Mouse (Mus musculus): ENCODE measurements around the gene Olfr1395. TPM values are rescaled to one million over a fixed set of nuclear protein-coding genes. Genes with fewer than 3 reads are reported as not detected.
"Not testable (repeated sequence)": the region's sequence is repeated elsewhere in the genome, so short reads cannot be mapped to it uniquely, and the experiment has no call there.

The Olfr1395 gene
- polyA plus RNA-seq, 1 experiment from 2014 or later, result not detected

DNA sequence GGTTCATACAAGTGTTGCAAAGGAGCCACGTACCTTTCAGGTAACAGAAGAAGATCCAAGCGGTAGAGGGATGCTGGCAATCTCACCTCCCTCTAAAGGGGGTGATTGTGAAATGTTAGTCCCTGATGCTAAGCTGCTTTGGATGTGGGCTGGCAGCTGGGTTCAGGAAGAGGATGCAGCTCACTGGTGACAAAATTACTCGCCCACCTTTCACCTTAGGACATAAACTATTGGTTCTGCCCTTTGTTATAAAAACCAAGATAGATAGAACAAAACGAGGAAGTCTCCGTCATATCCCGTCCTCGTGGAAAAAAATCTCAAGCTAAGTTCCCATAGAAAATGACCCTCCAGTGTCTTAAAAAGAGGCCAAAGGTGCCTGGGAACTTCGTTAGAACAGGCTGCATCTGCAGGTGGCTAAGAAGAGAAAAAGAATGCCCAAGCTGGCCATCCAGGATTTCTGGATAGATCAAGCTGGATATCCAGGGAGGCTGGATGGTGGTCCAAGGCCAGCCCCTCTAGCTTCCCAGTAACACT is 44.9 kb downstream of the Olfr1395 start, which contains the start of gene Btnl9:
Gene Btnl9 (minus strand): TSS at position 205 of the 534 bp plus-strand sequence.
- 82% methylated on average over 8 of the region's 8 CpGs for WGBS
- Histone ChIP-seq H3K4me1 (replicated peaks) (no peaks in the 10 kb centered on the region), H3K27me3 (ENCODE audit: insufficient read depth, poor library complexity, severe bottlenecking) (no peaks in the 10 kb centered on the region), H3K36me3 (no peaks in the 10 kb centered on the region), H3K9me3 (no peaks in the 10 kb centered on the region), H3K4me3 (no peak within 1 kb of the TSS), H3K27ac (no peak within 1 kb of the TSS)
- no peak for DNase-seq (ENCODE audit: low spot score)

GRCm38 (mm10) chr11:49187701-49188100 is 45.6 kb downstream of the Olfr1395 start:
- no peaks in the 10 kb centered on the region for H3K36me3 ChIP-seq
- DNase-seq (ENCODE audit: low spot score), result no peak
- H3K27me3 ChIP-seq (ENCODE audit: insufficient read depth, poor library complexity, severe bottlenecking), result no peaks in the 10 kb centered on the region
- no peaks in the 10 kb centered on the region for H3K9me3 ChIP-seq
- H3K4me1 ChIP-seq (replicated peaks), result no peaks in the 10 kb centered on the region
- no peak overlapping the region for H3K4me3 ChIP-seq
- H3K27ac ChIP-seq, result no peak overlapping the region
- WGBS, result 81% methylated on average over 10 of the region's 10 CpGs

GRCm38 (mm10) chr11:49189737-49190136 is 47.7 kb downstream of the Olfr1395 start:
- H3K9me3 ChIP-seq, result no peaks in the 10 kb centered on the region
- no peaks in the 10 kb centered on the region for H3K27me3 ChIP-seq (ENCODE audit: insufficient read depth, poor library complexity, severe bottlenecking)
- 9% methylated on average over 7 of the region's 7 CpGs for WGBS
- no peaks in the 10 kb centered on the region for H3K36me3 ChIP-seq
- H3K4me1 ChIP-seq (replicated peaks), result no peaks in the 10 kb centered on the region
- peak; percentile 19 for DNase-seq (ENCODE audit: low spot score)
- H3K27ac ChIP-seq, result no peak overlapping the region
- no peak overlapping the region for H3K4me3 ChIP-seq

GRCm38 (mm10) chr11:49191083-49191482 is 49.0 kb downstream of the Olfr1395 start:
- H3K9me3 ChIP-seq, result no peaks in the 10 kb centered on the region
- H3K27ac ChIP-seq, result no peak overlapping the region
- H3K4me3 ChIP-seq, result no peak overlapping the region
- DNase-seq (ENCODE audit: low spot score), result no peak
- WGBS, result 62% methylated on average over 2 of the region's 2 CpGs
- no peaks in the 10 kb centered on the region for H3K27me3 ChIP-seq (ENCODE audit: insufficient read depth, poor library complexity, severe bottlenecking)
- no peaks in the 10 kb centered on the region for H3K36me3 ChIP-seq
- H3K4me1 ChIP-seq (replicated peaks), result no peaks in the 10 kb centered on the region

GRCm38 (mm10) chr11:49194771-49195170 is 52.7 kb downstream of the Olfr1395 start:
- not testable (repeated sequence) for H3K36me3 ChIP-seq; H3K4me1 ChIP-seq (replicated peaks); DNase-seq (ENCODE audit: low spot score); H3K27me3 ChIP-seq (ENCODE audit: insufficient read depth, poor library complexity, severe bottlenecking); H3K4me3 ChIP-seq; H3K9me3 ChIP-seq; H3K27ac ChIP-seq
- WGBS, result 95% methylated on average over 9 of the region's 9 CpGs

- H3K36me3 ChIP-seq, result no peaks in the 10 kb centered on the region
- H3K4me3 ChIP-seq, result no peak overlapping the region
- WGBS, result 87% methylated on average over 7 of the region's 7 CpGs
Observed at GRCm38 (mm10) chr11:49195819-49196322, 53.8 kb downstream of the Olfr1395 start.

More at GRCm38 (mm10) chr11:49195819-49196322, 53.8 kb downstream of the Olfr1395 start:
- Histone ChIP-seq H3K4me1 (replicated peaks) (no peaks in the 10 kb centered on the region), H3K9me3 (no peaks in the 10 kb centered on the region), H3K27ac (no peak overlapping the region), H3K27me3 (ENCODE audit: insufficient read depth, poor library complexity, severe bottlenecking) (no peaks in the 10 kb centered on the region)
- DNase-seq (ENCODE audit: low spot score), result no peak

Other genes with a start within 250 kb of the Olfr1395 start
- gene Gm5431, start 240.1 kb upstream of the Olfr1395 start, polyA plus RNA-seq (2016; fragmentation: Nextera tagmentation; extraction: Ambion mirVana), result 0.12 TPM in 1 of 2 replicates, not detected in the other
- 1.8 and 2.0 TPM in 2 replicates for gene Psme2b, start 196.1 kb upstream of the Olfr1395 start, polyA plus RNA-seq (2016; fragmentation: Nextera tagmentation; extraction: Ambion mirVana)
- gene Olfr56, start 163.4 kb upstream of the Olfr1395 start, polyA plus RNA-seq (2016; fragmentation: Nextera tagmentation; extraction: Ambion mirVana), result not detected in 2 replicates
- 0.04 and 0.10 TPM in 2 replicates for gene 9930111J21Rik1, start 162.9 kb upstream of the Olfr1395 start, polyA plus RNA-seq (2016; fragmentation: Nextera tagmentation; extraction: Ambion mirVana)
- not detected in 2 replicates for gene Gm12185, start 150.0 kb upstream of the Olfr1395 start, polyA plus RNA-seq (2016; fragmentation: Nextera tagmentation; extraction: Ambion mirVana)
- gene Tgtp1, start 148.1 kb upstream of the Olfr1395 start, polyA plus RNA-seq (2016; fragmentation: Nextera tagmentation; extraction: Ambion mirVana), result not detected in 2 replicates
- 0.09 and 0.17 TPM in 2 replicates for gene 9930111J21Rik2, start 91.0 kb upstream of the Olfr1395 start, polyA plus RNA-seq (2016; fragmentation: Nextera tagmentation; extraction: Ambion mirVana)
- gene Tgtp2, start 78.1 kb upstream of the Olfr1395 start, polyA plus RNA-seq (2016; fragmentation: Nextera tagmentation; extraction: Ambion mirVana), result not detected in 2 replicates
- 0.39 and 0.73 TPM in 2 replicates for gene Ifi47, start 65.7 kb upstream of the Olfr1395 start, polyA plus RNA-seq (2016; fragmentation: Nextera tagmentation; extraction: Ambion mirVana)
- gene Olfr1396, start 27.4 kb upstream of the Olfr1395 start, polyA plus RNA-seq (2016; fragmentation: Nextera tagmentation; extraction: Ambion mirVana), result not detected in 2 replicates
- gene Olfr1394, start 12.1 kb downstream of the Olfr1395 start, polyA plus RNA-seq (2016; fragmentation: Nextera tagmentation; extraction: Ambion mirVana), result not detected in 2 replicates
- gene Btnl9, start 44.9 kb downstream of the Olfr1395 start, polyA plus RNA-seq (2016; fragmentation: Nextera tagmentation; extraction: Ambion mirVana), result 0.22 TPM in 1 of 2 replicates, not detected in the other
- gene Zfp62, start 61.0 kb downstream of the Olfr1395 start, polyA plus RNA-seq (2016; fragmentation: Nextera tagmentation; extraction: Ambion mirVana), result 28.7 and 43.2 TPM in 2 replicates
- gene Mgat1, start 101.9 kb downstream of the Olfr1395 start, polyA plus RNA-seq (2016; fragmentation: Nextera tagmentation; extraction: Ambion mirVana), result 39.9 and 43.2 TPM in 2 replicates
- not detected in 2 replicates for gene Olfr1393, start 136.0 kb downstream of the Olfr1395 start, polyA plus RNA-seq (2016; fragmentation: Nextera tagmentation; extraction: Ambion mirVana)
- 0.10 TPM in 1 of 2 replicates, not detected in the other for gene Olfr1392, start 143.0 kb downstream of the Olfr1395 start, polyA plus RNA-seq (2016; fragmentation: Nextera tagmentation; extraction: Ambion mirVana)
- gene Olfr10, start 162.5 kb downstream of the Olfr1395 start, polyA plus RNA-seq (2016; fragmentation: Nextera tagmentation; extraction: Ambion mirVana), result not detected in 2 replicates
- gene Olfr1391, start 180.5 kb downstream of the Olfr1395 start, polyA plus RNA-seq (2016; fragmentation: Nextera tagmentation; extraction: Ambion mirVana), result not detected in 2 replicates
- gene Olfr1390, start 192.9 kb downstream of the Olfr1395 start, polyA plus RNA-seq (2016; fragmentation: Nextera tagmentation; extraction: Ambion mirVana), result not detected in 2 replicates

All from hindbrain, embryonic 10.5 days (tissue).